Mouse (Mus musculus) hindbrain, embryonic 16.5 days (tissue): Measurements from ENCODE around the gene Tspan12. TPM values are rescaled to one million over a fixed set of nuclear protein-coding genes. Genes with fewer than 3 reads are reported as not detected.
A peak's percentile ranks its signal among the peaks of the same experiment; 100 is the strongest.

ENCODE experiments used
- ATAC-seq: fragments of 200-750 bp; cut with Nextera tagmentation; 2 replicates; pipeline ENCODE4 v1.8.0; 2017; ENCODE audit warnings: moderate TSS enrichment, moderate library complexity
- H3K27ac ChIP-seq: fragments of 300-500 bp; sonication (generic); 2 replicates; pipeline ENCODE4 v1.5.1; 2014; ENCODE audit warnings: low read depth, mild to moderate bottlenecking, control low read depth, low read length, moderate library complexity
- H3K27me3 ChIP-seq: fragments of 300-500 bp; sonication (generic); replicated peaks from 2 replicates; pipeline ENCODE4 v1.6.1; 2014; ENCODE audit warnings: low read length; ENCODE audit not compliant: control insufficient read depth, insufficient read depth
- H3K36me3 ChIP-seq: fragments of 300-500 bp; sonication (generic); 2 replicates; pipeline ENCODE4 v1.6.1; 2014; ENCODE audit warnings: mild to moderate bottlenecking, low read length, moderate library complexity, mixed read lengths; ENCODE audit not compliant: control insufficient read depth, insufficient read depth
- H3K4me1 ChIP-seq: fragments of 300-500 bp; sonication (generic); 2 replicates; pipeline ENCODE4 v1.6.1; 2014; ENCODE audit warnings: low read depth, low read length; ENCODE audit not compliant: control insufficient read depth, insufficient read depth
- H3K4me2 ChIP-seq: fragments of 300-500 bp; sonication (generic); 2 replicates; pipeline ENCODE4 v1.6.1; 2014; ENCODE audit warnings: mild to moderate bottlenecking, low read length, control low read depth, moderate library complexity
- H3K4me3 ChIP-seq: fragments of 300-500 bp; sonication (generic); 2 replicates; pipeline ENCODE4 v1.5.1; 2014; ENCODE audit warnings: mild to moderate bottlenecking, low read length, control low read depth, moderate library complexity
- H3K9ac ChIP-seq: fragments of 300-500 bp; sonication (generic); 2 replicates; pipeline ENCODE4 v1.6.1; 2014; ENCODE audit warnings: low read depth, mild to moderate bottlenecking, control low read depth, low read length, moderate library complexity
- H3K9me3 ChIP-seq: fragments of 300-500 bp; sonication (generic); 2 replicates; pipeline ENCODE4 v1.6.1; 2014; ENCODE audit warnings: mild to moderate bottlenecking, low read length, moderate library complexity; ENCODE audit not compliant: control insufficient read depth
- WGBS: fragments of 180-500 bp; shearing (Covaris S2); extraction: QIAGEN DNeasy Blood & Tissue Kit; methylation state at CpG from one replicate; pipeline ENCODE4 v1.1.7; 2014; 5-methylcytosine and 5-hydroxymethylcytosine counted together
- polyA plus RNA-seq: library from polyadenylated mRNA; unstranded; fragments of >200 nt; fragmentation: Nextera tagmentation; extraction: Ambion mirVana; gene quantifications from 2 replicates; pipeline ENCODE4 v1.2.1, GENCODE M21; 2015

Gene Tspan12
- polyA plus RNA-seq, 1 experiment from 2014 or later, result 76.6 TPM

DNA sequence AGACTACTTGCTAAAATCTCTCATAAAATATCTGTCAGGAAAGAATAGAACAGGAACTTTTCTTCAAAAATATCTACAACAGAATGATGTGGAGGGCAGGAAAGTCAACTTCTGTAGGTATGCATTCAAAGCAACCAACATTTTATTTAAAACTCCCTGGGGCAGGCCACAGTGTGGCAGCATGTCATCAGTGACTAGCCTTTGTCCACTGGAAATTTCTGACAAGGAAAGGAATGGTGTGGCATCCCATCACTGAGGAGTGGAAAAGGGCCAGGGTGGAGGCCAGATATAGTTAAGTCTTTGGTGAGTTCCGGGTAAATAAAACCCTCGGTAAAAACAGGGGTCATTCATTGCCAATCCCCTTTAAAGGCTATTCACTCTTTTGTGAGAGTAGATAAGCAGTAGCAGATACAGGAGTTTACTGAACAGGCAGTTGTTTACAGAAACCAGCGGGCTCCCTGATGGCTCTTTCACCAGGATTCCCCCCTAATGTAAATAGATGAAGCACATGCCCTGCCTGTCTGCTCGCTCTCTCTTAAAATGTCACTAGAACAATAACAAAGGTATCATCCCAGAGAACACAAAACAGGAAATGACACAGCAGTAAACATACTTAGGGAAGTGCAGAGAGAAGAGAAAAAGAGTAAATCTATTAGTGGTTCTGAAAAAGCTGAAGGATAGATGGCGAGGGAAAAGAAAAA is 34.1 kb downstream of the Tspan12 start:
- H3K4me3 ChIP-seq, result no peak overlapping the region
- no peak for ATAC-seq
- no peak overlapping the region for H3K9ac ChIP-seq
- 31% methylated on average over 5 of the region's 5 CpGs for WGBS
- H3K9me3 ChIP-seq, result no peaks in the 10 kb centered on the region
- no peaks in the 10 kb centered on the region; the same call in 1 of the 2 replicates for H3K36me3 ChIP-seq
- no peak overlapping the region for H3K27ac ChIP-seq
- no peaks in the 10 kb centered on the region for H3K4me1 ChIP-seq
- H3K27me3 ChIP-seq, result no peaks in the 10 kb centered on the region
- no peak overlapping the region for H3K4me2 ChIP-seq

DNA sequence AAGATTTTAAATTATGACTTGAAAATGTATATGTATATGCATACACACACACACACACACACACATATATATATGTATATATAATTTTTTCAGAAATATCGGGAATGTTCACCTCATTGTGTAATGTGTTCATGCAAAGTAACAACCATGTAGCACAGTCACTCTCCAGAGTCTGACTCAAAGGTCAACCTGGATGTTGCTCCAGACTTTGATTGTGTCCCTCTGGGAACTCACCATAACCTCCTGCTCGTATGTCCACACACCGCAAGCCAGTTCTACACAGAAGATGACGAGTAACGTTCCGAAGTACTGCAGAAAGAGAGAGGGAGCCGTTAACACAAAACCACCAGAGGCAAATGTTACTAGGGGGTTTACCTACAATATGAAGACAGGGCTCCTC is 46.3 kb downstream of the Tspan12 start:
- no peak overlapping the region for H3K27ac ChIP-seq
- no peaks in the 10 kb centered on the region for H3K27me3 ChIP-seq
- no peak overlapping the region for H3K4me3 ChIP-seq
- H3K4me1 ChIP-seq, result no peaks in the 10 kb centered on the region
- H3K4me2 ChIP-seq, result no peak overlapping the region
- no peak for ATAC-seq
- WGBS, result 92% methylated on average over 7 of the region's 7 CpGs
- no peaks in the 10 kb centered on the region for H3K36me3 ChIP-seq
- no peak overlapping the region for H3K9ac ChIP-seq
- no peaks in the 10 kb centered on the region for H3K9me3 ChIP-seq

DNA sequence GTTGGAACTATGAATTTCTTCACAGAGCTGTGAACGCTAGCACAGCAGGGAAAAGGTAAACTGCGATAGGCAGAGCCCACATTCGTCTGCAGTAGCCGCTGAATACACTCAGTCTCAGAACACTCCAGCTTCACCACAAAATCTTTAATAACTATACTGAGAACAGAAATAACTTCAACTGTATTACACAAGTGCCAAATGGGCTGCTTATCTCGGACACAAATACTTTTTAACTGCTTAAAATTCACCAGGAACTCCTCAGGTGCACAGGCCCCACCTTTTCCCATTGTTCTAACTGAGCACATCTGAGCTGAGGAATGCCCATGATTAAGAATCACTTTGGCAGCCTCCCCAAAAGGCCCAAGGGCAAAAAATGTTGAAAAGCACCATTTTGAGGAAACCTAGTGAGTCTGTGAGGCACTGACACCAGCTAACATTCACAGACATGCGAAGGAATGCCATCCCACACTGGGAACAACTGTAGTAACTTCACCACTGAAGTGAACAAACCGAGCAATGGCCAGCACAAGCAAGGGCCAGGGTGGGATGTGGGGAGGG is 47.2 kb downstream of the Tspan12 start:
- Histone ChIP-seq H3K4me3 (no peak overlapping the region), H3K36me3 (no peaks in the 10 kb centered on the region), H3K27me3 (no peaks in the 10 kb centered on the region), H3K9ac (no peak overlapping the region), H3K4me2 (no peak overlapping the region), H3K4me1 (no peaks in the 10 kb centered on the region), H3K9me3 (no peaks in the 10 kb centered on the region), H3K27ac (no peak overlapping the region)
- 73% methylated on average over 7 of the region's 7 CpGs for WGBS
- no peak for ATAC-seq

DNA sequence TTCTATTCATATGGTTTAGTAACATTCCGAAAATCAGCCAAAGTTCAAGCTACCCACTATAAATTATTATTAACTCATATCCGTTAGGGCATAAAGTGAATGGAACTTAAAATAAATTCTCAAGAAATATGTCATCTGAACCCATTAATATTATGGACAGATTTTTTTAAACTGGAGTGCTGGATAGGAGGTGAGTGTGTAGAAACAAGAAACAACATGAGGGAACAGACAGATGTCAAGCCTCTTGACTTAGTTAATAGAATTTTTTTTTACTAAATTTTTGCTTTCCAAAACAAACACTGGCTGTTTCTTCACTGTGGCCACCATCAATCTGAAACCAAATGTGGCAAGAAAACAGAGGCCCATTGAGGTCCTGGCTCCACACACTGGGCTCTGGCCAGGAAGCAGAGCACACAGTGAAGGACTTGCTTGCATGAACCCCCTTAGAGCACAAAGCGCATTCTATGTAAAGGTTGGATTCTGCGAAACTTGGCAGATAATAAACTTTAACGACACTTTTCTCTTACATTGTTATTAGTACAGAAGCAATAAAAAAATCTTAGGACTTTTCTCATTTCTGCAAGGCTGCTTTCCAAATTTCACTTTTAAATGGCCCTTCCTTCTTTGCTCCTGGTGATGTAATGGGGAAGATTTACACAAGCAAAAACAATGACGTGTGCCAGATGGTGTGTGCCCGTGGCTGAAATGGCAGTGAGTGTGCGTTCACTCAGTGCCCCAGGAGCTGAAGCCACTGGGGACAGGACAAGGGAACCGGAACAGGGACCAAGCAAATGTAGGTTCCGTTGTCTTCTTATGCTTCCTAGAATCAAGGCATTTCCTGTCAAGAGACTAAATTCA is 48.6 kb downstream of the Tspan12 start:
- Histone ChIP-seq H3K9ac (no peak overlapping the region), H3K36me3 (no peaks in the 10 kb centered on the region), H3K4me1 (no peaks in the 10 kb centered on the region), H3K27ac (peak overlapping the region; percentile 47), H3K27me3 (no peaks in the 10 kb centered on the region), H3K4me3 (no peak overlapping the region), H3K4me2 (no peak overlapping the region), H3K9me3 (no peaks in the 10 kb centered on the region)
- 68% methylated on average over 10 of the region's 10 CpGs for WGBS
- ATAC-seq, result peak; percentile 87; the same call in 1 of the 2 replicates

GRCm38 (mm10) chr6:21798581-21798980 is 53.7 kb downstream of the Tspan12 start:
- Histone ChIP-seq H3K4me2 (no peak overlapping the region), H3K4me1 (no peaks in the 10 kb centered on the region), H3K27ac (no peak overlapping the region), H3K9ac (no peak overlapping the region), H3K27me3 (no peaks in the 10 kb centered on the region), H3K4me3 (no peak overlapping the region), H3K9me3 (no peaks in the 10 kb centered on the region), H3K36me3 (no peaks in the 10 kb centered on the region)
- WGBS, result 91% methylated on average over 9 of the region's 9 CpGs
- ATAC-seq, result no peak

- Histone ChIP-seq H3K4me2 (no peak overlapping the region), H3K9me3 (no peaks in the 10 kb centered on the region), H3K27me3 (no peaks in the 10 kb centered on the region), H3K36me3 (no peaks in the 10 kb centered on the region), H3K9ac (no peak overlapping the region), H3K4me1 (no peaks in the 10 kb centered on the region), H3K4me3 (no peak overlapping the region), H3K27ac (no peak overlapping the region)
- no peak for ATAC-seq
- 88% methylated on average over 4 of the region's 4 CpGs for WGBS
These were observed 55.2 kb downstream of the Tspan12 start for GRCm38 (mm10) chr6:21797087-21797486.

GRCm38 (mm10) chr6:21796413-21796812 is 55.9 kb downstream of the Tspan12 start:
- no peaks in the 10 kb centered on the region for H3K9me3 ChIP-seq
- H3K4me2 ChIP-seq, result no peak overlapping the region
- no peak overlapping the region for H3K27ac ChIP-seq
- no peak overlapping the region for H3K4me3 ChIP-seq
- 83% methylated on average over 10 of the region's 10 CpGs for WGBS
- H3K36me3 ChIP-seq, result no peaks in the 10 kb centered on the region
- H3K4me1 ChIP-seq, result no peaks in the 10 kb centered on the region
- H3K27me3 ChIP-seq, result no peaks in the 10 kb centered on the region
- no peak for ATAC-seq
- no peak overlapping the region for H3K9ac ChIP-seq

DNA sequence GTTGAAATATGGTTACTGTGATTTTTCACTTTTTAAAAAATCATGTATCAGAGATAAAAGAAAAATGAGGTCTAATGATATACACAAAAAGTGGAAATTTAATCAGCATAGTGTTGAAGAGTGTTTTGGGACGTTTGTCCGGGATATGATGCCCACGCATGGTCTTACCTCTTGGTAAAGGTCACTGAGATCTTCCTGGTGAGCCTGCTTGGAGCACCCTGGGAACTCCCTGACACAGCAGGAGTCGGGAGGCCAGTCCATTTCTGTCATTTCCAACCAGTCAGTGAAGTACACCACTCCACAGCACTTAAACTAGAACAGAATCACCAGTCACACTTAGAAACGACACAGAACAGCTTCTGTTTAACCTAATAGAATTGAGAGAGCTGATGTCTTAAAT is 56.9 kb downstream of the Tspan12 start:
- H3K27me3 ChIP-seq, result no peaks in the 10 kb centered on the region
- no peak for ATAC-seq

GRCm38 (mm10) chr6:21795072-21795407 is 57.3 kb downstream of the Tspan12 start:
- Histone ChIP-seq H3K4me3 (no peak overlapping the region), H3K27me3 (no peaks in the 10 kb centered on the region), H3K36me3 (no peaks in the 10 kb centered on the region), H3K9ac (no peak overlapping the region), H3K9me3 (no peaks in the 10 kb centered on the region), H3K4me1 (no peaks in the 10 kb centered on the region), H3K4me2 (no peak overlapping the region), H3K27ac (no peak overlapping the region)
- peak; percentile 75; the same call in 1 of the 2 replicates for ATAC-seq
- WGBS, result 3% methylated on average over 7 of the region's 7 CpGs

More for the DNA sequence above, 56.9 kb downstream of the Tspan12 start:
- no peaks in the 10 kb centered on the region for H3K4me1 ChIP-seq
- no peaks in the 10 kb centered on the region for H3K9me3 ChIP-seq
- H3K36me3 ChIP-seq, result no peaks in the 10 kb centered on the region
- H3K9ac ChIP-seq, result no peak overlapping the region
- H3K27ac ChIP-seq, result no peak overlapping the region
- 84% methylated on average over 5 of the region's 5 CpGs for WGBS
- H3K4me2 ChIP-seq, result no peak overlapping the region
- no peak overlapping the region for H3K4me3 ChIP-seq
